Mouse (Mus musculus) MEL (cell line): ENCODE measurements around the gene Plau. TPM values are rescaled to one million over a fixed set of nuclear protein-coding genes. Genes with fewer than 3 reads are reported as not detected.

Experiments
- DNase-seq: peaks from one replicate; pipeline ENCODE4 v3.0.0; 2011; ENCODE audit warnings: low read depth, low spot score
- H3K27ac ChIP-seq: 2 replicates; pipeline ENCODE4 v1.5.1; 2012; ENCODE audit warnings: low read depth, mild to moderate bottlenecking, control low read depth, low read length, moderate library complexity; ENCODE audit not compliant: control insufficient read depth
- H3K27me3 ChIP-seq, 2 experiments: fragments of 150-350 bp in 1 of 2; sonication (generic) in 1 of 2; 2 replicates each; pipeline ENCODE4 v1.6.1; 2012; ENCODE audit warnings: low read length in 2 of 2, mild to moderate bottlenecking in 2 of 2, improper control_type of control experiment in 1 of 2, moderate library complexity in 1 of 2; ENCODE audit not compliant: insufficient read depth in 2 of 2, control insufficient read depth in 1 of 2
- H3K36me3 ChIP-seq, 2 experiments: 2 replicates each; pipeline ENCODE4 v1.6.1; 2012 to 2014; ENCODE audit warnings: low read length in 2 of 2, improper control_type of control experiment in 1 of 2, inconsistent platforms in 1 of 2, mild to moderate bottlenecking in 1 of 2; ENCODE audit not compliant: insufficient read depth in 2 of 2, control insufficient read depth in 1 of 2
- H3K4me1 ChIP-seq, 2 experiments: fragments of 150-350 bp in 1 of 2; sonication (generic) in 1 of 2; 2 replicates each; pipeline ENCODE4 v1.6.1; 2012; ENCODE audit warnings: low read length in 2 of 2, improper control_type of control experiment in 1 of 2, mild to moderate bottlenecking in 1 of 2; ENCODE audit not compliant: insufficient read depth in 2 of 2, control insufficient read depth in 1 of 2
- H3K4me3 ChIP-seq, 2 experiments: fragments of 150-350 bp in 1 of 2; sonication (generic) in 1 of 2; 2 replicates each; pipeline ENCODE4 v1.5.1; 2012; ENCODE audit warnings: low read depth in 2 of 2, low read length in 2 of 2, mild to moderate bottlenecking in 2 of 2, moderate library complexity in 2 of 2, control low read depth in 1 of 2, improper control_type of control experiment in 1 of 2; ENCODE audit not compliant: control insufficient read depth in 1 of 2, insufficient read depth in 1 of 2
- H3K79me2 ChIP-seq: 2 replicates; pipeline ENCODE4 v1.6.1; 2012; ENCODE audit warnings: mild to moderate bottlenecking, low read length, moderate library complexity; ENCODE audit not compliant: control insufficient read depth, poor library complexity, insufficient read depth
- H3K9ac ChIP-seq: 2 replicates; pipeline ENCODE4 v1.6.1; 2012; ENCODE audit warnings: low read depth, mild to moderate bottlenecking, control low read depth, low read length, moderate library complexity; ENCODE audit not compliant: control insufficient read depth, poor library complexity, severe bottlenecking
- H3K9me3 ChIP-seq: fragments of 150-350 bp; sonication (generic); replicated peaks from 2 replicates; pipeline ENCODE4 v1.6.1; 2012; ENCODE audit warnings: mild to moderate bottlenecking, low read length, improper control_type of control experiment, moderate library complexity; ENCODE audit not compliant: insufficient read depth
- CHD1 ChIP-seq: IDR thresholded peaks from 2 replicates; pipeline ENCODE4 v1.6.1; 2012; ENCODE audit warnings: low read depth, mild to moderate bottlenecking, inconsistent platforms, low read length, improper control_type of control experiment
- CHD2 ChIP-seq: IDR thresholded peaks from 2 replicates; pipeline ENCODE4 v1.6.1; 2011; ENCODE audit warnings: low read length, improper control_type of control experiment
- CTCF ChIP-seq, 3 experiments: IDR thresholded peaks in 2 of 3; conservative IDR thresholded peaks in 1 of 3; 2 replicates each; pipeline ENCODE4 v1.5.1; 2011 to 2012; ENCODE audit warnings: low read length in 3 of 3, low read depth in 2 of 3, mild to moderate bottlenecking in 2 of 3, improper control_type of control experiment in 1 of 3, inconsistent platforms in 1 of 3, mixed read lengths in 1 of 3, moderate library complexity in 1 of 3; ENCODE audit not compliant: control insufficient read depth in 1 of 3, insufficient read depth in 1 of 3, poor library complexity in 1 of 3, severe bottlenecking in 1 of 3
- E2F4 ChIP-seq: IDR thresholded peaks from 2 replicates; pipeline ENCODE4 v1.6.1; 2011; ENCODE audit warnings: low read depth, low read length, improper control_type of control experiment, borderline replicate concordance
- ELF1 ChIP-seq: IDR thresholded peaks from 2 replicates; pipeline ENCODE4 v1.6.1; 2014; ENCODE audit warnings: low read depth, mild to moderate bottlenecking, inconsistent platforms, low read length, improper control_type of control experiment, moderate library complexity
- GABPA ChIP-seq: IDR thresholded peaks from 2 replicates; pipeline ENCODE4 v1.6.1; 2012; ENCODE audit warnings: low read depth, mild to moderate bottlenecking, inconsistent platforms, low read length, improper control_type of control experiment, moderate library complexity
- HCFC1 ChIP-seq: IDR thresholded peaks from 2 replicates; pipeline ENCODE4 v1.6.1; 2012; ENCODE audit warnings: low read depth, mild to moderate bottlenecking, inconsistent platforms, low read length, improper control_type of control experiment, moderate library complexity
- MAX ChIP-seq: IDR thresholded peaks from 2 replicates; pipeline ENCODE4 v1.6.1; 2011; ENCODE audit warnings: low read length, improper control_type of control experiment
- MEF2A ChIP-seq: IDR thresholded peaks from 2 replicates; pipeline ENCODE4 v1.6.1; 2014; ENCODE audit warnings: low read depth, mild to moderate bottlenecking, inconsistent platforms, low read length, improper control_type of control experiment; ENCODE audit not compliant: poor library complexity, insufficient replicate concordance, severe bottlenecking; ENCODE audit errors: extremely low read depth
- MYB ChIP-seq: IDR thresholded peaks from 2 replicates; pipeline ENCODE4 v1.6.1; 2011; ENCODE audit warnings: mild to moderate bottlenecking, low read depth, low read length, improper control_type of control experiment
- NELFE ChIP-seq: IDR thresholded peaks from 2 replicates; pipeline ENCODE4 v1.6.1; 2011; ENCODE audit warnings: low read depth, low read length, improper control_type of control experiment
- POLR2A ChIP-seq, 2 experiments: IDR thresholded peaks; 2 replicates each; pipeline ENCODE4 v1.6.1; 2011 to 2012; ENCODE audit warnings: low read length in 2 of 2, mild to moderate bottlenecking in 2 of 2, control low read depth in 1 of 2, improper control_type of control experiment in 1 of 2, low read depth in 1 of 2, moderate library complexity in 1 of 2; ENCODE audit not compliant: control insufficient read depth in 1 of 2, insufficient read depth in 1 of 2, poor library complexity in 1 of 2
- POLR2AphosphoS2 ChIP-seq: IDR thresholded peaks from 2 replicates; pipeline ENCODE4 v1.6.1; 2011; ENCODE audit warnings: low read length, improper control_type of control experiment
- RAD21 ChIP-seq: IDR thresholded peaks from 2 replicates; pipeline ENCODE4 v1.6.1; 2011; ENCODE audit warnings: mild to moderate bottlenecking, low read depth, low read length, improper control_type of control experiment
- SMC3 ChIP-seq: IDR thresholded peaks from 2 replicates; pipeline ENCODE4 v1.6.1; 2011; ENCODE audit warnings: low read depth, low read length, improper control_type of control experiment
- TAL1 ChIP-seq: IDR thresholded peaks from 2 replicates; pipeline ENCODE4 v1.6.1; 2012; ENCODE audit warnings: mild to moderate bottlenecking, inconsistent platforms, low read length, moderate library complexity, mixed read lengths
- UBTF ChIP-seq: IDR thresholded peaks from 2 replicates; pipeline ENCODE4 v1.6.1; 2012; ENCODE audit warnings: low read depth, mild to moderate bottlenecking, inconsistent platforms, low read length, improper control_type of control experiment, moderate library complexity, borderline replicate concordance; ENCODE audit not compliant: insufficient read depth
- USF1 ChIP-seq: IDR thresholded peaks from 2 replicates; pipeline ENCODE4 v1.6.1; 2014; ENCODE audit warnings: low read depth, mild to moderate bottlenecking, inconsistent platforms, low read length, improper control_type of control experiment, moderate library complexity
- ZC3H11A ChIP-seq: IDR thresholded peaks from 2 replicates; pipeline ENCODE4 v1.6.1; 2012; ENCODE audit warnings: low read depth, mild to moderate bottlenecking, inconsistent platforms, low read length, improper control_type of control experiment
- ZKSCAN1 ChIP-seq: IDR thresholded peaks from 2 replicates; pipeline ENCODE4 v1.6.1; 2012; ENCODE audit warnings: low read depth, mild to moderate bottlenecking, inconsistent platforms, low read length, improper control_type of control experiment, moderate library complexity
- polyA plus RNA-seq, 2 experiments: library from polyadenylated mRNA; stranded (reverse) in 1 of 2; unstranded in 1 of 2; fragments of >175 nt in 1 of 2; fragments of >200 nt in 1 of 2; gene quantifications; 2 replicates each; pipeline versions ENCODE4 v1.2.1 to v1.2.4; 2012; ENCODE audit warnings: low replicate concordance in 2 of 2, low read depth in 1 of 2; ENCODE audit not compliant: insufficient read length in 2 of 2, insufficient read depth in 1 of 2, missing spikeins in 1 of 2
- total RNA-seq: library from RNA; depleted of rRNA; stranded (reverse); fragments of 300-350 nt; gene quantifications from 2 replicates; pipeline ENCODE4 v1.2.3, GENCODE M21; 2012

Gene Plau
- total and polyA plus RNA-seq, 3 experiments, result 0.04 TPM; not detected in 2

DNA sequence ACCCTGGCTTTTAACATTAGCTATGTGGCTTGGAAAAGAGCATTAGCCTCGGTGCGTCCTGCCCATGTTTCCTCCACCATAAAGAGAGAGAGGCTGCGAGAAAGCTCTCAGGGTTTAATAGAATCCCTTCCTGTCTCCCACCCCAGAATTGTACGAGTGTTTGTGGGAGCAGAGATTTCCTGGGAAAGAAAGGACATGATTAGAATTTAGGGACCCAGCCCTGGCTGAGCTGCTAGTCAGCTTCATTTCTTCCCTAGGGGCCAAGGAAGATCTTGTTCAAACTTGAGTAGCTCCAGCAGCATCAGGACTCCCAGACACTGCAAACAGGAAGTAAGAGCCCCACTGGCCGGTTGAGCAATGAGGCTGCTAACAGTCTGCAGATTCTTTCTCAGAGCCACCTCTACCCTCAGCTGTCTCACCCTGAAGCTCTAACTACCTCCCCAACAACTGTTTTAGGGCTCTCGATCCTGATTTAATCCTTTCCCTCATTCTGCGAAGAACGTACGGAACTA, 9.2 kb downstream of the Plau start:
- H3K9me3 ChIP-seq, result no peaks in the 10 kb centered on the region
- H3K4me3 ChIP-seq, result peak overlapping the region; percentile 48 to 49
- TF ChIP-seq CHD1, result no peak
- TF ChIP-seq ELF1, result peak; percentile 56
- TF ChIP-seq, all 39 proteins: peak for 1
- Histone ChIP-seq H3K27ac (no peak overlapping the region), H3K36me3 (peaks cover 0 to 1% of the 10 kb centered on the region in 2 experiments; a peak in 2 of 4 replicates), H3K4me1 (peaks cover 0 to 11% of the 10 kb centered on the region in 2 experiments; a peak in 2 of 4 replicates), H3K79me2 (no peaks in the 10 kb centered on the region), H3K9ac (peak overlapping the region; percentile 44), H3K27me3 (peaks cover 0 to 16% of the 10 kb centered on the region in 2 experiments; a peak in 2 of 4 replicates)
- peak; percentile 65 for DNase-seq

DNA sequence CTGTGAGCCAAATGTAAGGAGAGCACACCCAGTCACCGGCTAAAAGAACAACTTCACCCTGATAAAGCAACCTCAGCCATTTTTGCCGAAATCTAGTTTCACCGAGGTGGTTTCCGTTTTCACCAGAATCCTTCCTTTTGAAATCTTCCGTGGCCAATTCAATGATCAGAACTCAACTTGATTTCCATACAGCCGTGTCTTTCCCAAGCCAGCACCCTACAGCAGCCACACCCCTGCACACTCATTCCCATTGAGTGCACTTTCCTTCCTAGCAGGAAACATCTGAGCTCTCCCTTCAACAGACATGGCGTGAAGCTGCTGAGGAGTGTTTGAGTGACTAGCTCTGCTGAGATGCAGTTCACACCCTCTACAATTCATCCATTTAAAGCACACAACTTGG, 9.8 kb downstream of the Plau start:
- Histone ChIP-seq H3K36me3 (peaks cover 0 to 3% of the 10 kb centered on the region in 2 experiments; a peak in 2 of 4 replicates), H3K79me2 (no peaks in the 10 kb centered on the region), H3K9ac (peak overlapping the region; percentile 44)
- TF ChIP-seq SMC3, result no peak
- no peak for TF ChIP-seq CHD2
- TF ChIP-seq CTCF (IDR thresholded peaks at IDR 0.05 in 2 of 3, conservative IDR thresholded peaks at IDR 0.05 in 1 of 3; ENCODE audit: control insufficient read depth in 1 of 3, insufficient read depth in 1 of 3, low read depth in 2 of 3, low read length in 3 of 3, poor library complexity in 1 of 3, severe bottlenecking in 1 of 3), result no peak
- TF ChIP-seq MYB, result no peak
- no peak for TF ChIP-seq UBTF
- no peak for TF ChIP-seq GABPA
- no peak for TF ChIP-seq ELF1
- no peak for TF ChIP-seq TAL1
- no peak for TF ChIP-seq MAX
- TF ChIP-seq RAD21, result no peak
- no peak for TF ChIP-seq ZKSCAN1
- no peak for TF ChIP-seq MEF2A
- no peak for TF ChIP-seq POLR2A (IDR thresholded peaks at IDR 0.05; ENCODE audit: control insufficient read depth in 1 of 2, insufficient read depth in 1 of 2, low read depth in 1 of 2, low read length in 2 of 2, poor library complexity in 1 of 2)
- TF ChIP-seq POLR2AphosphoS2, result no peak
- TF ChIP-seq, all 39 proteins: peak for 0
- Histone ChIP-seq H3K9me3 (no peaks in the 10 kb centered on the region), H3K4me1 (peaks cover 0 to 13% of the 10 kb centered on the region in 2 experiments), H3K4me3 (peak overlapping the region; percentile 48 to 49), H3K27me3 (peaks cover 0 to 16% of the 10 kb centered on the region in 2 experiments; a peak in 2 of 4 replicates), H3K27ac (no peak overlapping the region)
- DNase-seq, result no peak

DNA sequence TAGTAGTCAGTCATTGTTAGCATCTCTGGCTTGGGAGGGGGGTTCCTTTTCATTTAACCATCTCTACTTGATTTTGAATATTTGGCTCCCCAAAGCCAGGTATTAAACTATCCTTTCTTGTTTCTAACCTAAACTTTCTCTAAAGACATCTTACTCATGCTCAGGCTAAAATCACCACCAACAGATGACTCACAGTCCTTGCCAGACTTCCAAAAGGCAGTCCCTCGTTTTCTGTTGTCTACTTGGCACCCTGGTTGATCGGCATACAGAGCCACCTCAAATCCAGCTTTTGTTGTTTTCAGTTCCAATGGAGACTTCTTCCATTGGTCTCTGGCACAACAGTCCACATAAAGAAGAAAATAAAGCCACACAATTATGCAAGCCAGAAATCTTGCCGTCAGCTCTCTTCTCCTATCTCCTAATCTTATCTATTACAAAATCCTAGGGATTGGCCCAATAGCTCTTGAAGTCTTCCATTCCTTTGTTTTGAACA, 11.2 kb downstream of the Plau start:
- DNase-seq, result no peak
- Histone ChIP-seq H3K9ac (no peak overlapping the region), H3K27ac (no peak overlapping the region), H3K4me1 (peaks cover 0 to 13% of the 10 kb centered on the region in 2 experiments), H3K9me3 (no peaks in the 10 kb centered on the region), H3K79me2 (no peaks in the 10 kb centered on the region)
- TF ChIP-seq NELFE, result no peak
- TF ChIP-seq HCFC1, result no peak
- TF ChIP-seq ZC3H11A, result no peak
- TF ChIP-seq UBTF, result no peak
- TF ChIP-seq USF1, result no peak
- no peak for TF ChIP-seq E2F4
- TF ChIP-seq, all 39 proteins: peak for 0
- Histone ChIP-seq H3K36me3 (peaks cover 0 to 3% of the 10 kb centered on the region in 2 experiments; a peak in 2 of 4 replicates), H3K4me3 (no peak overlapping the region), H3K27me3 (peaks cover 0 to 16% of the 10 kb centered on the region in 2 experiments; a peak in 3 of 4 replicates)
